ENCODE assay signal across 9 mouse cellular contexts in genomic region chr12:83502190-83502589, GRCm38 (mm10). TPM values are rescaled to one million over a fixed set of nuclear protein-coding genes. Genes with fewer than 3 reads are reported as not detected.
DNase-seq lines count a peak whose midpoint lies in the region; ATAC-seq and TF ChIP-seq lines count a peak whose summit lies in the region.
"Had no signal": no experiment of that assay in that cellular context is flagged by ENCODE, and none has a peak within 500 bp of the region (broad histone marks: within the 10 kb centered on the region; RNA-seq: fewer than 3 reads in every experiment).

No protein-coding gene starts in this region.

- no peak for TF ChIP-seq POLR2A in cerebellum, adult 2 months (IDR thresholded peaks at IDR 0.05; ENCODE audit: borderline replicate concordance, insufficient read depth, low read length)

- DNase-seq in hindbrain, embryonic 10.5 days (ENCODE audit: low spot score), result peak; percentile 45
- peak; percentile 62 to 74 for DNase-seq in cerebellum, adult 2 months
- DNase-seq in gastrocnemius, postnatal 14 days, result peak; percentile 37
- DNase-seq in layer of hippocampus, adult 9-10 months (ENCODE audit: low spot score), result peak; percentile 65
- peak; percentile 81 for DNase-seq in lung, postnatal 10 days
- DNase-seq in spleen, postnatal 10 days (ENCODE audit: low spot score in 2 of 2), result peak; percentile 59 to 69

- no peak overlapping the region for H3K4me2 ChIP-seq in hindbrain, embryonic 13.5 days
- H3K4me2 ChIP-seq: limb, embryonic 12.5 days had no signal

- no peak overlapping the region for H3K27ac ChIP-seq in hindbrain, embryonic 10.5 days
- H3K27ac ChIP-seq in hindbrain, embryonic 13.5 days, result no peak overlapping the region
- H3K27ac ChIP-seq in cerebellum, adult 2 months (ENCODE audit: insufficient read depth, low read length), result no peak overlapping the region
- H3K27ac ChIP-seq: limb, embryonic 12.5 days had no signal

- H3K9me3 ChIP-seq in hindbrain, embryonic 10.5 days, result no peaks in the 10 kb centered on the region
- no peaks in the 10 kb centered on the region for H3K9me3 ChIP-seq in hindbrain, embryonic 13.5 days
- H3K9me3 ChIP-seq in E14TG2a.4 (ENCODE audit: low read length), result no peaks in the 10 kb centered on the region
- H3K9me3 ChIP-seq: limb, embryonic 12.5 days had no signal

- ATAC-seq in hindbrain, embryonic 13.5 days (ENCODE audit: low FRiP score), result no peak

- no peaks in the 10 kb centered on the region for H3K4me1 ChIP-seq in hindbrain, embryonic 10.5 days (replicated peaks)
- no peaks in the 10 kb centered on the region for H3K4me1 ChIP-seq in hindbrain, embryonic 13.5 days (replicated peaks)
- H3K4me1 ChIP-seq in E14TG2a.4 (replicated peaks; ENCODE audit: low read depth, low read length), result peaks cover 11% of the 10 kb centered on the region
- peaks cover 4% of the 10 kb centered on the region for H3K4me1 ChIP-seq in cerebellum, adult 2 months (ENCODE audit: control insufficient read depth, insufficient read depth, low read length)

- intact Hi-C loops in gastrocnemius, postnatal 14 days (cut with DNase I; ENCODE audit: low total_unique reads), result loop anchor here (2.0 kb wide), 1 partner anchor 387 kb away; no protein-coding TSS in a partner anchor

- no peaks in the 10 kb centered on the region for H3K36me3 ChIP-seq in hindbrain, embryonic 10.5 days
- H3K36me3 ChIP-seq in hindbrain, embryonic 13.5 days, result no peaks in the 10 kb centered on the region
- no peaks in the 10 kb centered on the region for H3K36me3 ChIP-seq in E14TG2a.4 (ENCODE audit: insufficient read depth, low read length)
- H3K36me3 ChIP-seq: limb, embryonic 12.5 days had no signal

- no peak overlapping the region for H3K4me3 ChIP-seq in hindbrain, embryonic 10.5 days
- no peak overlapping the region for H3K4me3 ChIP-seq in hindbrain, embryonic 13.5 days
- H3K4me3 ChIP-seq in E14TG2a.4 (replicated peaks; ENCODE audit: low read length), result no peak overlapping the region
- H3K4me3 ChIP-seq in cerebellum, adult 2 months (replicated peaks; ENCODE audit: insufficient read depth, low read depth, low read length), result no peak overlapping the region
- H3K4me3 ChIP-seq: limb, embryonic 12.5 days had no signal

- 8% methylated on average over 9 of the region's 9 CpGs for WGBS in hindbrain, embryonic 10.5 days
- 7% methylated on average over 9 of the region's 9 CpGs for WGBS in hindbrain, embryonic 13.5 days
- WGBS in cerebellum, adult 2 months, result 4% methylated on average over 9 of the region's 9 CpGs

- no peak overlapping the region for H3K9ac ChIP-seq in hindbrain, embryonic 13.5 days
- H3K9ac ChIP-seq: limb, embryonic 12.5 days had no signal

- H3K27me3 ChIP-seq in hindbrain, embryonic 10.5 days (ENCODE audit: insufficient read depth, poor library complexity, severe bottlenecking), result peaks cover 8% of the 10 kb centered on the region
- H3K27me3 ChIP-seq in hindbrain, embryonic 13.5 days, result 0 out of 2 replicates have a peak, but pooled peaks cover 7% of the 10 kb centered on the region
- peaks cover 7% of the 10 kb centered on the region; the same call in 1 of the 2 replicates for H3K27me3 ChIP-seq in E14TG2a.4 (ENCODE audit: insufficient read depth, low read length)
- H3K27me3 ChIP-seq in cerebellum, adult 2 months (ENCODE audit: control insufficient read depth, insufficient read depth, low read length), result no peaks in the 10 kb centered on the region

- TF ChIP-seq CTCF in E14TG2a.4 (conservative IDR thresholded peaks at IDR 0.05; ENCODE audit: low read length), result peak; percentile 72
- peak; percentile 83 for TF ChIP-seq CTCF in cerebellum, adult 2 months (IDR thresholded peaks at IDR 0.05; ENCODE audit: borderline replicate concordance, insufficient read depth, low read depth, low read length)

RNA-seq across cellular contexts. Expression of gene Dpf3, which starts 14.7 kb away (rescaled TPM):
- 5.3 and 10.5 TPM in 2 replicates for polyA plus RNA-seq in hindbrain, embryonic 10.5 days (2016; fragmentation: Nextera tagmentation; extraction: Ambion mirVana)
- polyA plus RNA-seq in hindbrain, embryonic 13.5 days (2015; fragmentation: Nextera tagmentation; extraction: Ambion mirVana), result 26.9 and 27.7 TPM in 2 replicates
- polyA plus RNA-seq in cerebellum, adult 2 months (2012; rRNA removed), result 42.6 and 52.3 TPM in 2 replicates
- 10 to 100 TPM; 18.7 to 19.5 TPM for total RNA-seq in gastrocnemius, postnatal 14 days (2021)

RNA-seq across cellular contexts. Expression of gene Dcaf4, which starts 18.1 kb away (rescaled TPM):
- 24.8 and 25.7 TPM in 2 replicates for polyA plus RNA-seq in hindbrain, embryonic 10.5 days (2016; fragmentation: Nextera tagmentation; extraction: Ambion mirVana)
- polyA plus RNA-seq in hindbrain, embryonic 13.5 days (2015; fragmentation: Nextera tagmentation; extraction: Ambion mirVana), result 37.3 and 40.6 TPM in 2 replicates
- 34.1 and 34.8 TPM in 2 replicates for polyA plus RNA-seq in cerebellum, adult 2 months (2012; rRNA removed)
- total RNA-seq in gastrocnemius, postnatal 14 days (2021), result 10 to 100 TPM; 21.2 to 25.8 TPM
